ENCODE assay signal across 16 mouse cellular contexts in genomic region chr2:102662911-102663310, GRCm38 (mm10). TPM values are rescaled to one million over a fixed set of nuclear protein-coding genes. Genes with fewer than 3 reads are reported as not detected.
A peak's percentile ranks its signal among the peaks of the same experiment; 100 is the strongest.
DNase-seq lines count a peak whose midpoint lies in the region; ATAC-seq lines count a peak whose summit lies in the region.
"Had no signal": no experiment of that assay in that cellular context is flagged by ENCODE, and none has a peak within 500 bp of the region (broad histone marks: within the 10 kb centered on the region; RNA-seq: fewer than 3 reads in every experiment).

No protein-coding gene starts in this region.

- H3K9ac ChIP-seq in forebrain, embryonic 11.5 days (ENCODE audit: low read length): peak overlapping the region; percentile 31; the same call in 1 of the 2 replicates
- H3K9ac ChIP-seq in hindbrain, embryonic 13.5 days: peak overlapping the region; percentile 88
- H3K9ac ChIP-seq in midbrain, embryonic 15.5 days: peak overlapping the region; percentile 21; the same call in 1 of the 2 replicates
- H3K9ac ChIP-seq: embryonic facial prominence, embryonic 12.5 days; limb, embryonic 12.5 days had no signal

- H3K9me3 ChIP-seq in forebrain, embryonic 11.5 days (ENCODE audit: control insufficient read depth, low read length): no peaks in the 10 kb centered on the region
- H3K9me3 ChIP-seq in hindbrain, embryonic 13.5 days: no peaks in the 10 kb centered on the region
- no peaks in the 10 kb centered on the region for H3K9me3 ChIP-seq in midbrain, embryonic 15.5 days
- H3K9me3 ChIP-seq: embryonic facial prominence, embryonic 12.5 days; limb, embryonic 12.5 days had no signal

- ATAC-seq in forebrain, embryonic 11.5 days (replicated peaks; ENCODE audit: low FRiP score): no peak
- ATAC-seq in hindbrain, embryonic 13.5 days (ENCODE audit: low FRiP score): peak; percentile 44; the same call in 1 of the 2 replicates
- 0 out of 2 replicates have a peak, but pooled peaks have one; percentile 7 for ATAC-seq in midbrain, embryonic 15.5 days (replicated peaks)

- peak overlapping the region; percentile 24; the same call in 1 of the 2 replicates for H3K4me2 ChIP-seq in forebrain, embryonic 11.5 days (ENCODE audit: low read depth, low read length, severe bottlenecking)
- peak overlapping the region; percentile 73 for H3K4me2 ChIP-seq in hindbrain, embryonic 13.5 days
- H3K4me2 ChIP-seq in midbrain, embryonic 15.5 days: peak overlapping the region; percentile 89
- H3K4me2 ChIP-seq: embryonic facial prominence, embryonic 12.5 days; limb, embryonic 12.5 days had no signal

- peak overlapping the region; percentile 48; the same call in 1 of the 2 replicates for H3K27ac ChIP-seq in forebrain, embryonic 11.5 days (ENCODE audit: low read depth, low read length)
- peak overlapping the region; percentile 88 for H3K27ac ChIP-seq in hindbrain, embryonic 13.5 days
- peak overlapping the region; percentile 69 for H3K27ac ChIP-seq in midbrain, embryonic 15.5 days
- H3K27ac ChIP-seq: embryonic facial prominence, embryonic 12.5 days; kidney, postnatal 0 days; limb, embryonic 12.5 days; stomach, postnatal 0 days had no signal

- 38% methylated on average over 9 of the region's 9 CpGs for WGBS in forebrain, embryonic 11.5 days
- 42% methylated on average over 9 of the region's 9 CpGs for WGBS in hindbrain, embryonic 13.5 days
- 31% methylated on average over 9 of the region's 9 CpGs for WGBS in midbrain, embryonic 15.5 days

- H3K36me3 ChIP-seq in forebrain, embryonic 11.5 days (ENCODE audit: control insufficient read depth, insufficient read depth, low read length): no peaks in the 10 kb centered on the region
- H3K36me3 ChIP-seq in hindbrain, embryonic 13.5 days: no peaks in the 10 kb centered on the region
- H3K36me3 ChIP-seq in midbrain, embryonic 15.5 days (replicated peaks): no peaks in the 10 kb centered on the region
- H3K36me3 ChIP-seq: embryonic facial prominence, embryonic 12.5 days; limb, embryonic 12.5 days had no signal

- H3K4me3 ChIP-seq in forebrain, embryonic 11.5 days (ENCODE audit: low read depth, low read length): no peak overlapping the region
- H3K4me3 ChIP-seq in hindbrain, embryonic 13.5 days: peak overlapping the region; percentile 18
- H3K4me3 ChIP-seq in midbrain, embryonic 15.5 days: peak overlapping the region; percentile 14
- H3K4me3 ChIP-seq: embryonic facial prominence, embryonic 12.5 days; limb, embryonic 12.5 days; myocyte had no signal

- peaks cover 22% of the 10 kb centered on the region for H3K4me1 ChIP-seq in forebrain, embryonic 11.5 days (replicated peaks; ENCODE audit: control insufficient read depth, insufficient read depth, low read length)
- peaks cover 57% of the 10 kb centered on the region for H3K4me1 ChIP-seq in hindbrain, embryonic 13.5 days (replicated peaks)
- H3K4me1 ChIP-seq in midbrain, embryonic 15.5 days: peaks cover 51% of the 10 kb centered on the region

- DNase-seq in embryo, embryonic 10.5 days (ENCODE audit: low spot score): peak; percentile 18
- DNase-seq in embryo, embryonic 9.5 days (ENCODE audit: extremely low spot score): no peak
- no peak for DNase-seq in forebrain, embryonic 11.5 days (ENCODE audit: low spot score)
- no peak for DNase-seq in Muller cell, postnatal 12 days (ENCODE audit: inconsistent ontology term)
- DNase-seq in adrenal gland, adult 2 months: no peak
- DNase-seq in right cerebral cortex, postnatal 10 days (ENCODE audit: low spot score in 2 of 2): no peak
- DNase-seq: cerebellum, adult 9-10 months; thymus, postnatal 36 days had no signal

- peaks cover 2% of the 10 kb centered on the region; the same call in 1 of the 2 replicates for H3K27me3 ChIP-seq in forebrain, embryonic 11.5 days (ENCODE audit: control insufficient read depth, insufficient read depth, low read length)
- H3K27me3 ChIP-seq in hindbrain, embryonic 13.5 days: 0 out of 2 replicates have a peak, but pooled peaks cover 3% of the 10 kb centered on the region
- no peaks in the 10 kb centered on the region for H3K27me3 ChIP-seq in midbrain, embryonic 15.5 days (replicated peaks)
- H3K27me3 ChIP-seq: CH12.LX had no signal

RNA-seq across cellular contexts. Expression of gene Slc1a2, which starts 4.5 kb away (rescaled TPM):
- 7.7 and 8.0 TPM in 2 replicates for polyA plus RNA-seq in forebrain, embryonic 11.5 days (2014; fragmentation: Nextera tagmentation; extraction: Ambion mirVana)
- polyA plus RNA-seq in hindbrain, embryonic 13.5 days (2015; fragmentation: Nextera tagmentation; extraction: Ambion mirVana): 19.9 and 25.2 TPM in 2 replicates
- 17.1 and 18.9 TPM in 2 replicates for polyA plus RNA-seq in midbrain, embryonic 15.5 days (2015; fragmentation: Nextera tagmentation; extraction: Ambion mirVana)
- under 1 TPM; 0.14 to 0.55 TPM for total RNA-seq in adrenal gland, adult 2 months (2021)
- polyA plus RNA-seq in adrenal gland, adult 2 months (2012; rRNA removed): 0.01 TPM in 1 of 2 replicates, not detected in the other

Comparison
In these comparisons a context has a peak if more than half of its experiments do, and no peak if none do; other contexts are left out.
1. H3K4me2 ChIP-seq: peak in every context shown above with its lines; median percentile 89 in midbrain, embryonic 15.5 days; 73 in hindbrain, embryonic 13.5 days; 24 in forebrain, embryonic 11.5 days.
2. H3K9ac ChIP-seq: peak in every context shown above with its lines; median percentile 88 in hindbrain, embryonic 13.5 days; 31 in forebrain, embryonic 11.5 days; 21 in midbrain, embryonic 15.5 days.